Mouse (Mus musculus) kidney, adult 18-20 months (tissue): ENCODE results near the gene Chst11.

ENCODE experiments used
- DNase-seq: peaks from one replicate; pipeline ENCODE4 v3.0.0; 2021

Chst11 gene

GRCm38 (mm10) chr10:83079755-83080154, 94.5 kb downstream of the Chst11 start:
- no peak for DNase-seq

- no peak for DNase-seq
Observed at GRCm38 (mm10) chr10:83080275-83080741, 95.0 kb downstream of the Chst11 start.

- no peak for DNase-seq
Observed at GRCm38 (mm10) chr10:83080930-83081329, 95.6 kb downstream of the Chst11 start.

GRCm38 (mm10) chr10:83083946-83084345, 98.6 kb downstream of the Chst11 start:
- DNase-seq: no peak

GRCm38 (mm10) chr10:83088318-83088717, 103.0 kb downstream of the Chst11 start:
- no peak for DNase-seq

GRCm38 (mm10) chr10:83088826-83089225, 103.5 kb downstream of the Chst11 start:
- DNase-seq: no peak

GRCm38 (mm10) chr10:83090185-83090584, 104.9 kb downstream of the Chst11 start:
- DNase-seq: no peak

GRCm38 (mm10) chr10:83093705-83094104, 108.4 kb downstream of the Chst11 start:
- no peak for DNase-seq

GRCm38 (mm10) chr10:83094248-83094647, 109.0 kb downstream of the Chst11 start:
- DNase-seq: no peak

- no peak for DNase-seq
Observed at GRCm38 (mm10) chr10:83094821-83095725, 109.8 kb downstream of the Chst11 start.

GRCm38 (mm10) chr10:83096257-83096656, 111.0 kb downstream of the Chst11 start:
- no peak for DNase-seq

GRCm38 (mm10) chr10:83098940-83099339, 113.6 kb downstream of the Chst11 start:
- peak; percentile 75 for DNase-seq

GRCm38 (mm10) chr10:83099669-83100068, 114.4 kb downstream of the Chst11 start:
- no peak for DNase-seq

GRCm38 (mm10) chr10:83100890-83101289, 115.6 kb downstream of the Chst11 start:
- DNase-seq: no peak

GRCm38 (mm10) chr10:83101421-83102207, 116.3 kb downstream of the Chst11 start:
- DNase-seq: no peak

GRCm38 (mm10) chr10:83102745-83103144, 117.4 kb downstream of the Chst11 start:
- DNase-seq: no peak

GRCm38 (mm10) chr10:83104221-83104620, 118.9 kb downstream of the Chst11 start:
- no peak for DNase-seq

- no peak for DNase-seq
Observed at GRCm38 (mm10) chr10:83106152-83106746, 121.0 kb downstream of the Chst11 start.

GRCm38 (mm10) chr10:83107385-83107784, 122.1 kb downstream of the Chst11 start:
- DNase-seq: no peak

GRCm38 (mm10) chr10:83107921-83108738, 122.8 kb downstream of the Chst11 start:
- no peak for DNase-seq

- DNase-seq: no peak
Observed at GRCm38 (mm10) chr10:83108946-83109345, 123.6 kb downstream of the Chst11 start.

GRCm38 (mm10) chr10:83111046-83111445, 125.7 kb downstream of the Chst11 start:
- DNase-seq: no peak
